Mouse (Mus musculus): ENCODE measurements around the gene Slc9a9. TPM values are rescaled to one million over a fixed set of nuclear protein-coding genes. Genes with fewer than 3 reads are reported as not detected.

Slc9a9 gene
- polyA plus RNA-seq, 1 experiment = 127 TPM

- TF ChIP-seq CTCF (IDR thresholded peaks at IDR 0.05; ENCODE audit: low read depth, low read length) (no peak), POLR2A (IDR thresholded peaks at IDR 0.05; ENCODE audit: borderline replicate concordance, low read depth, low read length) (no peak)
- no peak overlapping the region for H3K27ac ChIP-seq (ENCODE audit: insufficient read depth, low read depth, low read length)
- H3K4me3 ChIP-seq (ENCODE audit: insufficient read depth, low read length) = no peak overlapping the region
- H3K4me1 ChIP-seq (ENCODE audit: control insufficient read depth, insufficient read depth, low read length) = no peaks in the 10 kb centered on the region
Observed at GRCm38 (mm10) chr9:95109799-95110198, 440.1 kb downstream of the Slc9a9 start.

- TF ChIP-seq POLR2A (IDR thresholded peaks at IDR 0.05; ENCODE audit: borderline replicate concordance, low read depth, low read length) (no peak), CTCF (IDR thresholded peaks at IDR 0.05; ENCODE audit: low read depth, low read length) (no peak)
- Histone ChIP-seq H3K4me1 (ENCODE audit: control insufficient read depth, insufficient read depth, low read length) (no peaks in the 10 kb centered on the region), H3K27ac (ENCODE audit: insufficient read depth, low read depth, low read length) (no peak overlapping the region), H3K4me3 (ENCODE audit: insufficient read depth, low read length) (no peak overlapping the region)
Observed at GRCm38 (mm10) chr9:95110768-95111167, 441.1 kb downstream of the Slc9a9 start.

DNA sequence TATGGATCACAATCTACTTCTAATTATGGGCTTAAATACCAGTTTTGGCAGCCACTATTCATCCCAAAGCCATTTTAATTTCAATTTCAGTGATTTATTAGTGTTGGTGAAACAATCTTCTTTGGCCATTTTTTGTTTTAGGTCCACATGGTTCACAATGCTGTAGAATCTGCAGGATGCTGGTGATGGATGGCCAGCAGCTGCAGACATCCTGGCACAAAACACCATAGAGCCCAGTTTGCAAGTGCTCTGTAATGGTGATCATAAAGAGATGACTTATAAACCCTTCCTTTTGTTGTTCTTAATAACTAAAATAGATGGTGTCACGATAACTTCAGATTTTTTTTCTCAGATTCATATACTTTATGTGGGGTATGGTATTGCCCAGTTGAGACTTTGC is 442.0 kb downstream of the Slc9a9 start:
- Histone ChIP-seq H3K27ac (ENCODE audit: insufficient read depth, low read depth, low read length) (no peak overlapping the region), H3K4me3 (ENCODE audit: insufficient read depth, low read length) (no peak overlapping the region), H3K4me1 (ENCODE audit: control insufficient read depth, insufficient read depth, low read length) (no peaks in the 10 kb centered on the region)
- TF ChIP-seq CTCF (IDR thresholded peaks at IDR 0.05; ENCODE audit: low read depth, low read length) (no peak), POLR2A (IDR thresholded peaks at IDR 0.05; ENCODE audit: borderline replicate concordance, low read depth, low read length) (no peak)

DNA sequence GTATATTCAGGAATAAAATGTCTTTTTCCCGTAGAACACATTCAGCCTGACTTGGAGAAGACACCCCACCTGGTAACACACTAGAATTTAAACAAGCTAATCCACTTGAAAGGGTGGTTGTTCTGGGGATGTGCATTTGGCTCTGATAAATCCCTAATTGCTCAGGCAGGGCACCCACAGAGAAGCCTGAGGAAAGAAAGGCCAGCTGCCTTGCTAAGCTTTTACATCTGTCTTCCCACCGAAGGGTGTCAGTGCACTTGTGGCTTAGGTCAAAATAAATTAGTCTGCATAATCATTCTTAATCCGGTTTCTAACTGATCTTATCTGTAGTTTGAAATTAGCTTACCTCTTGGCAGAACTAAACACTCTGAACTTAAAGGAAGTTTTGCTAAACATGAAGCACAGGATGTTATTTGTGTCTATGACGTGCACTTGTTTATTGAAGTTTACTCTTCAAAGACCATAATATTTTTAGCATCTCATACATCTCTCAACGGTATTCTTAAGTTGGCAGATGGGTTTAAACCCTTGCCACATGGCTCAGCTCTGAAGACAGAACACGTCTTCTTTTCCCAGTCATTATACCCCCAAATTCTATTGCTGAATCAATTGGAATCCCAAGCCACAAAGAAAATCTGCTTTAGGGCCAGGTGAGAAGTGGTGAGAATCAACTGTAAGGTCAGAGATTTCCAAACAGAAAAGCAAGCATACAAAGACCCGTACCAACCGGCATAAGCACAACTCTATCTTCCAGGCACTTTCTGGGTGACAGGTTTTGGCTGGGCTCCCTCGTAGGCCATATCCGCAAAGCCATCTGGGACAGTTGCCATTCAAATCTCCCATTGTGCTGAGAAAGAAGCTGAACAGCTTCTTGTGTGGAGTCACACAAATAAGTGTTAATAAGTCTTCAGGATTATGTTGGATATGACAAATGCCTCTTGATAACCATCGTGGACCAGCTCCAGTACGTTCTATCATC is 443.7 kb downstream of the Slc9a9 start:
- H3K4me3 ChIP-seq (ENCODE audit: insufficient read depth, low read length) = no peak overlapping the region
- TF ChIP-seq POLR2A (IDR thresholded peaks at IDR 0.05; ENCODE audit: borderline replicate concordance, low read depth, low read length) (no peak), CTCF (IDR thresholded peaks at IDR 0.05; ENCODE audit: low read depth, low read length) (no peak)
- H3K27ac ChIP-seq (ENCODE audit: insufficient read depth, low read depth, low read length) = no peak overlapping the region
- no peaks in the 10 kb centered on the region for H3K4me1 ChIP-seq (ENCODE audit: control insufficient read depth, insufficient read depth, low read length)

DNA sequence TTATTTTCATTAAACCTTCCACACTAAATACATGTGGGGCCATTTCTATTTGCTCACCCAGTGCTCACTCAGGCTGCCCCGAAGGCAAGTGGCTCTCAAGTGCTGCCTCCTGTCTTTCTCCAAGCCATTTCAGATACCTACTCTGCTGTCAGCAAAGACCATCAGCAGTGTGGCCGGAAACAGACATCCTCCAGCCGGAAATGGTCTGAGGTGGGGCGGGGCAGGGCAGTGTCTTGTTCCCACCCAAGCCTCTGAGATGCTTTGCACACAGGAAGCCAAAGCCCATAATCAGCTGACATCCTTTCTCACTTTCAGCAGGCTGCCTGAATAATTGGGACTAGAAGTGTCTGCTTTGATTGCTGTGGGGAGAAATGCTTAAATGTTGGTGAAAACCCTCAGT is 450.4 kb downstream of the Slc9a9 start:
- no peak for TF ChIP-seq POLR2A (IDR thresholded peaks at IDR 0.05; ENCODE audit: borderline replicate concordance, low read depth, low read length)
- no peak for TF ChIP-seq CTCF (IDR thresholded peaks at IDR 0.05; ENCODE audit: low read depth, low read length)
- H3K27ac ChIP-seq (ENCODE audit: insufficient read depth, low read depth, low read length) = no peak overlapping the region
- no peak overlapping the region for H3K4me3 ChIP-seq (ENCODE audit: insufficient read depth, low read length)
- no peaks in the 10 kb centered on the region for H3K4me1 ChIP-seq (ENCODE audit: control insufficient read depth, insufficient read depth, low read length)

DNA sequence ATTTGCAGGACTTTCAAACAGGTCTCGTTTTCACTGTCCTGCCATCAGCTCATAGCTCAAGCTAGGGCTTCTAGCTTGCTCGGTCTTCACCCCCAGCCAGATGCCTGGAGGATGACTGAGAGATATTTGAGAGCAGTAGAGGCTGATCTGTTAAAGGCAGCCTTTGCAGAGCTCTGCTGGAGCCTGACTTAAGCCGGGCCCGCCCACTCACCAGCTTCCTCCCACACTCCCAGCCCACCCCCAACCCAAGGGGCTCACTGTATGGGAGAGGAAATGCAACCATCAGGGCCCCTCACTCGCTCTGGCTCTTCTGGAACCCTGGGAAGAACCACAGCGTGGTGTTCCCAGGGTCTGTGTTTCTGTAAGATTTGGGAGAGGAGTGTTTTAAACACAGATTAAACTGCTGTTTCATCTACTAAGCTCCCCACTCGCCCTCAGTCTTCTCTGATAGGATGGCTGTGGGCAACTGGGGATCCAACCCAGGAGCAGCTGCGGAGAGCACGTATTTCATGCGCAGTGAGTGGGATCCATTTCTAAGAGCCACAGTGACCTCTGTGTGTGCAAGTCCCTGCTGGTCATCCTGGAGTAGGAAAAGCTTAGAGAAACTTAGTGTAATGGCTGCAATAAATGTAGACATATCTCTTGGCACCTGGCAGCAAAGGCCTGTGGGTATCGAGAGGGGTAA is 451.6 kb downstream of the Slc9a9 start:
- H3K4me3 ChIP-seq (ENCODE audit: insufficient read depth, low read length) = no peak overlapping the region
- TF ChIP-seq POLR2A (IDR thresholded peaks at IDR 0.05; ENCODE audit: borderline replicate concordance, low read depth, low read length) (no peak), CTCF (IDR thresholded peaks at IDR 0.05; ENCODE audit: low read depth, low read length) (no peak)
- no peak overlapping the region for H3K27ac ChIP-seq (ENCODE audit: insufficient read depth, low read depth, low read length)
- H3K4me1 ChIP-seq (ENCODE audit: control insufficient read depth, insufficient read depth, low read length) = no peaks in the 10 kb centered on the region

DNA sequence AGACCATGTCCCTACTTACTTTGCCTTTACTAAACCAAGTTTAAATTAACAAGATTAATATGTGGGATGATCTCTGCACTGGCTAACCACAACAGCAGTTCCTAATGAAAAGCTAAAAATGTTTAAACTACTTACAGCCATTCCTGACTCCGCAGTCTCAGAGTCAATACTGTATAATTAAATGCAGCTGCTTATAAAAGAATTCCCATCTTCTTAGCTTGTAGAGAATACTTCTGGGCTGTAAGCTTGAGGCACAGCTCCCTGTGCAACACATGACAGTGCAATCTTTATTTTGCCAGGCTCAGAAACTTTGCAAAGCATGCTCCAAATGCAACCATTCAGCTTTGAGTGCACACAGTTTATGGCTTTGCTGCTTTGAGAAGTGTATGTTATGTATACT is 456.0 kb downstream of the Slc9a9 start:
- no peak for TF ChIP-seq CTCF (IDR thresholded peaks at IDR 0.05; ENCODE audit: low read depth, low read length)
- no peak overlapping the region for H3K27ac ChIP-seq (ENCODE audit: insufficient read depth, low read depth, low read length)
- H3K4me3 ChIP-seq (ENCODE audit: insufficient read depth, low read length) = no peak overlapping the region
- H3K4me1 ChIP-seq (ENCODE audit: control insufficient read depth, insufficient read depth, low read length) = no peaks in the 10 kb centered on the region

DNA sequence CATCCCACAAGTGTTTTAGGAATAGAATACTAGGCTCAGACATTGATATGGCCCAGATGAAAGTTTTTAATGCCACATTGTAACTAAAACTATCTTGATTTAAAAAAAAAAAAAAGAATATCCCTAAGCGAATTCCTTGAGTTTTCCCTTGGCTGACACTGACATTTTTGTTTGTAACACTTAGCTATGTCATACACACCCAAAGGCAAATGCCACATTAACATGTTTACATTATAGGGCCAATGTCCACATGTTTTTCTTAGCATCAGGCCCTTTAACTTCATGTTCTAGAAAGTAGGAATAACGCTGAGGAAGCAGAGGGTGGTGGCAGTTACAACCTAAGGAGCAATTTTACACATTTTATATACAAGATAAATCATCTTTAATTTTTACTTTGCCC is 458.1 kb downstream of the Slc9a9 start:
- H3K27ac ChIP-seq (ENCODE audit: insufficient read depth, low read depth, low read length) = no peak overlapping the region
- TF ChIP-seq CTCF (IDR thresholded peaks at IDR 0.05; ENCODE audit: low read depth, low read length) = no peak
- no peak overlapping the region for H3K4me3 ChIP-seq (ENCODE audit: insufficient read depth, low read length)
- no peaks in the 10 kb centered on the region for H3K4me1 ChIP-seq (ENCODE audit: control insufficient read depth, insufficient read depth, low read length)

GRCm38 (mm10) chr9:95149206-95149729 is 479.6 kb downstream of the Slc9a9 start:
- Histone ChIP-seq H3K27ac (ENCODE audit: insufficient read depth, low read depth, low read length) (no peak overlapping the region), H3K4me1 (ENCODE audit: control insufficient read depth, insufficient read depth, low read length) (no peaks in the 10 kb centered on the region), H3K4me3 (ENCODE audit: insufficient read depth, low read length) (no peak overlapping the region)
- TF ChIP-seq POLR2A (IDR thresholded peaks at IDR 0.05; ENCODE audit: borderline replicate concordance, low read depth, low read length) (no peak), CTCF (IDR thresholded peaks at IDR 0.05; ENCODE audit: low read depth, low read length) (no peak)

DNA sequence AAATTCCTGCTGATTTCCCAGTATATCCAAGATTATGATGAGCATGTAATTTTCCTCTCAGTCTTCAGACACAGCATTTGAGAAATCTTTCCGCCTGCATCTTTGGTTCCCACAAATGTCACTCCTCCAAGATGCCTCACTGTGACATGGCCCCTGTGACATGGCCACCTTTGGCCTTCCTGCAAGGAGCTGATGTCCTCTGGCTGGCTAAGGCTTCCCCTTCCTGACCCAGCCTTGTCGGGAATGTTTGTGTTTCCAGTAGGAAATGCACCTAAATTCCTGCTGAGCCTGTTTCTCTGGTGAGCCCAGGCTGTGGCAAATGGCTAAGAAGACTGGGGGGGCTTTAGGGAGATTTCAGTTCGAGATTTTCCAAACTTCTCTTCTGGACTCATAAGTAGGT is 480.4 kb downstream of the Slc9a9 start:
- Histone ChIP-seq H3K4me1 (ENCODE audit: control insufficient read depth, insufficient read depth, low read length) (no peaks in the 10 kb centered on the region), H3K27ac (ENCODE audit: insufficient read depth, low read depth, low read length) (no peak overlapping the region), H3K4me3 (ENCODE audit: insufficient read depth, low read length) (no peak overlapping the region)
- no peak for TF ChIP-seq CTCF (IDR thresholded peaks at IDR 0.05; ENCODE audit: low read depth, low read length)
- TF ChIP-seq POLR2A (IDR thresholded peaks at IDR 0.05; ENCODE audit: borderline replicate concordance, low read depth, low read length) = no peak
